Mouse (Mus musculus) liver, embryonic 12.5 days (tissue): Measurements from ENCODE around the gene Gstk1. TPM values are rescaled to one million over a fixed set of nuclear protein-coding genes. Genes with fewer than 3 reads are reported as not detected.

ENCODE experiments used
- ATAC-seq: fragments of 200-750 bp; cut with Nextera tagmentation; 2 replicates; pipeline ENCODE4 v1.8.0; 2017; ENCODE audit warnings: moderate number of reproducible peaks, mild to moderate bottlenecking, moderate library complexity
- H3K27ac ChIP-seq: fragments of 300-500 bp; sonication (generic); 2 replicates; pipeline ENCODE4 v1.5.1; 2016; ENCODE audit warnings: mild to moderate bottlenecking
- H3K27me3 ChIP-seq: fragments of 300-500 bp; sonication (generic); replicated peaks from 2 replicates; pipeline ENCODE4 v1.6.1; 2016; ENCODE audit warnings: mild to moderate bottlenecking, moderate library complexity
- H3K36me3 ChIP-seq: fragments of 300-500 bp; sonication (generic); 2 replicates; pipeline ENCODE4 v1.6.1; 2016; ENCODE audit warnings: mild to moderate bottlenecking, moderate library complexity
- H3K4me1 ChIP-seq: fragments of 300-500 bp; sonication (generic); 2 replicates; pipeline ENCODE4 v1.6.1; 2016
- H3K4me2 ChIP-seq: fragments of 300-500 bp; sonication (generic); 2 replicates; pipeline ENCODE4 v1.6.1; 2016; ENCODE audit warnings: mild to moderate bottlenecking, moderate library complexity
- H3K4me3 ChIP-seq: fragments of 300-500 bp; sonication (generic); 2 replicates; pipeline ENCODE4 v1.5.1; 2016; ENCODE audit warnings: mild to moderate bottlenecking, moderate library complexity
- H3K9ac ChIP-seq: fragments of 300-500 bp; sonication (generic); 2 replicates; pipeline ENCODE4 v1.6.1; 2016; ENCODE audit warnings: mild to moderate bottlenecking, moderate library complexity
- H3K9me3 ChIP-seq: fragments of 300-500 bp; sonication (generic); replicated peaks from 2 replicates; pipeline ENCODE4 v1.6.1; 2016; ENCODE audit warnings: mild to moderate bottlenecking, moderate library complexity
- WGBS: fragments of 180-500 bp; shearing (Covaris S2); methylation state at CpG from one replicate; pipeline ENCODE4 v1.1.7; 2016; ENCODE audit not compliant: insufficient replicate concordance; 5-methylcytosine and 5-hydroxymethylcytosine counted together
- polyA plus RNA-seq: library from polyadenylated mRNA; unstranded; fragments of >200 nt; fragmentation: Nextera tagmentation; extraction: Ambion mirVana; gene quantifications from 2 replicates; pipeline ENCODE4 v1.2.1, GENCODE M21; 2016

Gstk1 gene
- polyA plus RNA-seq = 7.3 and 8.3 TPM in 2 replicates

- H3K36me3 ChIP-seq = no peaks in the 10 kb centered on the region
- H3K9ac ChIP-seq = peak within 1 kb of the TSS; percentile 63
- peak within 1 kb of the TSS; percentile 61 for H3K4me3 ChIP-seq
- peak within 1 kb of the TSS; percentile 93 for H3K4me2 ChIP-seq
- H3K27me3 ChIP-seq = no peaks in the 10 kb centered on the region
- 2% methylated on average over 28 of the region's 28 CpGs for WGBS
- no peak within 1 kb of the TSS for H3K27ac ChIP-seq
- H3K9me3 ChIP-seq = no peaks in the 10 kb centered on the region
- H3K4me1 ChIP-seq = peaks cover 21% of the 10 kb centered on the region
- ATAC-seq = peak; percentile 100
Observed at GRCm38 (mm10) chr6:42245711-42246353, at the start of gene Gstk1. Gstk1 (plus strand) TSS chr6:42245935.

- no peaks in the 10 kb centered on the region for H3K4me1 ChIP-seq
- no peak overlapping the region for H3K27ac ChIP-seq
- H3K27me3 ChIP-seq = no peaks in the 10 kb centered on the region
- 28% methylated on average over 3 of the region's 3 CpGs for WGBS
- H3K4me2 ChIP-seq = no peak overlapping the region
- ATAC-seq = no peak
- H3K9me3 ChIP-seq = no peaks in the 10 kb centered on the region
- no peaks in the 10 kb centered on the region for H3K36me3 ChIP-seq
- no peak overlapping the region for H3K4me3 ChIP-seq
- H3K9ac ChIP-seq = no peak overlapping the region
Observed at GRCm38 (mm10) chr6:42197710-42198109, 48.0 kb upstream of the Gstk1 start.

GRCm38 (mm10) chr6:42199498-42199897 is 46.2 kb upstream of the Gstk1 start:
- no peaks in the 10 kb centered on the region for H3K27me3 ChIP-seq
- no peak overlapping the region for H3K4me3 ChIP-seq
- 67% methylated on average over 1 of the region's 1 CpGs for WGBS
- no peak overlapping the region for H3K27ac ChIP-seq
- H3K4me1 ChIP-seq = no peaks in the 10 kb centered on the region
- no peak overlapping the region for H3K9ac ChIP-seq
- ATAC-seq = no peak
- no peak overlapping the region for H3K4me2 ChIP-seq
- H3K9me3 ChIP-seq = no peaks in the 10 kb centered on the region
- H3K36me3 ChIP-seq = no peaks in the 10 kb centered on the region

GRCm38 (mm10) chr6:42215028-42215427 is 30.7 kb upstream of the Gstk1 start, which contains the start of gene Tas2r144:
Tas2r144 (plus strand) TSS chr6:42215328.
- no peak within 1 kb of the TSS for H3K4me2 ChIP-seq
- WGBS = 50% methylated on average over 2 of the region's 2 CpGs
- H3K9me3 ChIP-seq = no peaks in the 10 kb centered on the region
- H3K9ac ChIP-seq = no peak within 1 kb of the TSS
- no peaks in the 10 kb centered on the region for H3K27me3 ChIP-seq
- no peak within 1 kb of the TSS for H3K4me3 ChIP-seq
- ATAC-seq = no peak
- no peaks in the 10 kb centered on the region for H3K36me3 ChIP-seq
- H3K27ac ChIP-seq = no peak within 1 kb of the TSS
- H3K4me1 ChIP-seq = no peaks in the 10 kb centered on the region

GRCm38 (mm10) chr6:42222286-42222685 is 23.4 kb upstream of the Gstk1 start:
- Histone ChIP-seq H3K9ac (no peak overlapping the region), H3K27me3 (peaks cover 10% of the 10 kb centered on the region; the same call in 1 of the 2 replicates), H3K4me1 (no peaks in the 10 kb centered on the region), H3K36me3 (no peaks in the 10 kb centered on the region), H3K4me2 (no peak overlapping the region), H3K9me3 (no peaks in the 10 kb centered on the region), H3K4me3 (no peak overlapping the region), H3K27ac (no peak overlapping the region)
- WGBS = 62% methylated on average over 3 of the region's 3 CpGs
- ATAC-seq = no peak

- H3K9me3 ChIP-seq = no peaks in the 10 kb centered on the region
- H3K4me1 ChIP-seq = no peaks in the 10 kb centered on the region
- peaks cover 10% of the 10 kb centered on the region; the same call in 1 of the 2 replicates for H3K27me3 ChIP-seq
- no peak for ATAC-seq
- H3K9ac ChIP-seq = no peak overlapping the region
- WGBS = 59% methylated on average over 4 of the region's 4 CpGs
- H3K27ac ChIP-seq = no peak overlapping the region
- no peak overlapping the region for H3K4me3 ChIP-seq
- H3K4me2 ChIP-seq = no peak overlapping the region
- H3K36me3 ChIP-seq = no peaks in the 10 kb centered on the region
Observed at GRCm38 (mm10) chr6:42225046-42225445, 20.7 kb upstream of the Gstk1 start.

GRCm38 (mm10) chr6:42227240-42228101 is 18.3 kb upstream of the Gstk1 start:
- 29% methylated on average over 17 of the region's 17 CpGs for WGBS

GRCm38 (mm10) chr6:42229610-42230009 is 16.1 kb upstream of the Gstk1 start:
- ATAC-seq = no peak
- Histone ChIP-seq H3K27me3 (peaks cover 10% of the 10 kb centered on the region; the same call in 1 of the 2 replicates), H3K27ac (no peak overlapping the region), H3K4me1 (no peaks in the 10 kb centered on the region), H3K4me3 (no peak overlapping the region), H3K9ac (no peak overlapping the region), H3K9me3 (no peaks in the 10 kb centered on the region), H3K4me2 (no peak overlapping the region), H3K36me3 (no peaks in the 10 kb centered on the region)
- 62% methylated on average over 4 of the region's 4 CpGs for WGBS

More at GRCm38 (mm10) chr6:42227240-42228101, 18.3 kb upstream of the Gstk1 start:
- H3K27me3 ChIP-seq = peaks cover 10% of the 10 kb centered on the region; the same call in 1 of the 2 replicates
- H3K9me3 ChIP-seq = no peaks in the 10 kb centered on the region
- H3K4me2 ChIP-seq = no peak overlapping the region
- H3K27ac ChIP-seq = no peak overlapping the region
- no peaks in the 10 kb centered on the region for H3K36me3 ChIP-seq
- no peak overlapping the region for H3K4me3 ChIP-seq
- no peaks in the 10 kb centered on the region for H3K4me1 ChIP-seq
- no peak for ATAC-seq
- no peak overlapping the region for H3K9ac ChIP-seq

GRCm38 (mm10) chr6:42231191-42231590 is 14.5 kb upstream of the Gstk1 start:
- no peak overlapping the region for H3K9ac ChIP-seq
- H3K9me3 ChIP-seq = no peaks in the 10 kb centered on the region
- H3K27me3 ChIP-seq = no peaks in the 10 kb centered on the region
- WGBS = 72% methylated on average over 3 of the region's 3 CpGs
- no peak overlapping the region for H3K4me3 ChIP-seq
- H3K4me1 ChIP-seq = no peaks in the 10 kb centered on the region
- no peaks in the 10 kb centered on the region for H3K36me3 ChIP-seq
- no peak for ATAC-seq
- no peak overlapping the region for H3K4me2 ChIP-seq
- no peak overlapping the region for H3K27ac ChIP-seq

GRCm38 (mm10) chr6:42237276-42237805 is 8.4 kb upstream of the Gstk1 start:
- Histone ChIP-seq H3K27me3 (no peaks in the 10 kb centered on the region), H3K4me3 (no peak overlapping the region), H3K9ac (no peak overlapping the region), H3K9me3 (no peaks in the 10 kb centered on the region), H3K27ac (no peak overlapping the region), H3K4me2 (no peak overlapping the region), H3K4me1 (no peaks in the 10 kb centered on the region), H3K36me3 (no peaks in the 10 kb centered on the region)
- no peak for ATAC-seq
- 61% methylated on average over 6 of the region's 6 CpGs for WGBS

- no peak overlapping the region for H3K9ac ChIP-seq
- H3K27me3 ChIP-seq = no peaks in the 10 kb centered on the region
- H3K9me3 ChIP-seq = no peaks in the 10 kb centered on the region
- peaks cover 11% of the 10 kb centered on the region for H3K4me1 ChIP-seq
- no peak overlapping the region for H3K4me2 ChIP-seq
- no peak for ATAC-seq
- no peaks in the 10 kb centered on the region for H3K36me3 ChIP-seq
- no peak overlapping the region for H3K4me3 ChIP-seq
- 68% methylated on average over 6 of the region's 6 CpGs for WGBS
- no peak overlapping the region for H3K27ac ChIP-seq
Observed at GRCm38 (mm10) chr6:42241311-42242045, 4.3 kb upstream of the Gstk1 start.
